9 mouse cellular contexts compared by ENCODE assay signal in genomic region chr11:8503735-8504134, GRCm38 (mm10).
DNase-seq lines count a peak whose midpoint lies in the region; ATAC-seq and TF ChIP-seq lines count a peak whose summit lies in the region.
"Had no signal": no experiment of that assay in that cellular context is flagged by ENCODE, and none has a peak within 500 bp of the region (broad histone marks: within the 10 kb centered on the region; RNA-seq: fewer than 3 reads in every experiment).

No protein-coding gene starts in this region.

- WGBS in intestine, embryonic 14.5 days, result 18% methylated on average over 11 of the region's 11 CpGs
- WGBS in liver, adult 2 months, result 22% methylated on average over 11 of the region's 11 CpGs
- 33% methylated on average over 11 of the region's 11 CpGs for WGBS in forebrain, embryonic 13.5 days

- ATAC-seq in intestine, embryonic 14.5 days (replicated peaks; ENCODE audit: low FRiP score, low TSS enrichment, low read depth), result peak; percentile 90
- ATAC-seq in inflammation-experienced regulatory T-cells, adult 6 months, result no peak
- ATAC-seq in forebrain, embryonic 13.5 days, result no peak
- ATAC-seq: Patski had no signal

- H3K9me3 ChIP-seq in intestine, embryonic 14.5 days (ENCODE audit: control insufficient read depth, low read length), result no peaks in the 10 kb centered on the region
- no peaks in the 10 kb centered on the region for H3K9me3 ChIP-seq in forebrain, embryonic 13.5 days (replicated peaks)

- no peaks in the 10 kb centered on the region for H3K27me3 ChIP-seq in intestine, embryonic 14.5 days (replicated peaks; ENCODE audit: control insufficient read depth, insufficient read depth, low read length)
- H3K27me3 ChIP-seq in liver, adult 2 months (ENCODE audit: control insufficient read depth, insufficient read depth, low read length), result no peaks in the 10 kb centered on the region
- no peaks in the 10 kb centered on the region for H3K27me3 ChIP-seq in forebrain, embryonic 13.5 days
- H3K27me3 ChIP-seq: Patski had no signal

- peaks cover 16% of the 10 kb centered on the region; the same call in 1 of the 2 replicates for H3K4me1 ChIP-seq in intestine, embryonic 14.5 days (replicated peaks; ENCODE audit: control insufficient read depth, insufficient read depth, low read length)
- peaks cover 14% of the 10 kb centered on the region for H3K4me1 ChIP-seq in liver, adult 2 months (ENCODE audit: control insufficient read depth, insufficient read depth, low read length)
- no peaks in the 10 kb centered on the region for H3K4me1 ChIP-seq in forebrain, embryonic 13.5 days

- H3K4me3 ChIP-seq in intestine, embryonic 14.5 days (ENCODE audit: low read depth, low read length), result peak overlapping the region; percentile 10
- peak overlapping the region; percentile 62 for H3K4me3 ChIP-seq in liver, adult 2 months (ENCODE audit: insufficient read depth, low read depth, low read length)
- no peak overlapping the region for H3K4me3 ChIP-seq in forebrain, embryonic 13.5 days

- TF ChIP-seq CTCF in liver, adult 2 months (IDR thresholded peaks at IDR 0.05; ENCODE audit: low read depth, low read length), result no peak

- peak; percentile 47; the same call in 1 of the 2 replicates for TF ChIP-seq POLR2A in liver, adult 2 months (IDR thresholded peaks at IDR 0.05; ENCODE audit: extremely low read depth, insufficient read depth, low read length)

- peaks cover 31% of the 10 kb centered on the region for H3K79me2 ChIP-seq in liver, adult 2 months (ENCODE audit: control insufficient read depth, insufficient read depth, low read length)

- DNase-seq in embryo, embryonic 9.5 days (ENCODE audit: extremely low spot score), result peak; percentile 42
- peak; percentile 70 for DNase-seq in intestine, embryonic 14.5 days (ENCODE audit: low spot score)
- DNase-seq in liver, adult 2 months (ENCODE audit: extremely low read depth, low read depth, low spot score), result peak; percentile 88
- peak; percentile 24 for DNase-seq in ovary, postnatal 14 days (ENCODE audit: low spot score)
- DNase-seq in layer of hippocampus, adult 18-20 months (ENCODE audit: low spot score in 2 of 2), result no peak
- DNase-seq: gastrocnemius, postnatal 10 days had no signal

- H3K27ac ChIP-seq in intestine, embryonic 14.5 days (ENCODE audit: low read depth), result peak overlapping the region; percentile 65
- peak overlapping the region; percentile 92 for H3K27ac ChIP-seq in liver, adult 2 months (replicated peaks; ENCODE audit: insufficient read depth, low read depth, low read length)
- H3K27ac ChIP-seq in forebrain, embryonic 13.5 days, result no peak overlapping the region

- peaks cover 40% of the 10 kb centered on the region for H3K36me3 ChIP-seq in intestine, embryonic 14.5 days (ENCODE audit: control insufficient read depth, insufficient read depth, low read length)
- H3K36me3 ChIP-seq in liver, adult 2 months (ENCODE audit: control insufficient read depth, insufficient read depth, low read length), result no peaks in the 10 kb centered on the region
- H3K36me3 ChIP-seq in forebrain, embryonic 13.5 days (ENCODE audit: poor library complexity, severe bottlenecking), result peaks cover 4% of the 10 kb centered on the region; the same call in 1 of the 2 replicates

- H3K9ac ChIP-seq in intestine, embryonic 14.5 days (ENCODE audit: low read length), result no peak overlapping the region
- H3K9ac ChIP-seq in liver, adult 2 months (ENCODE audit: low read depth, low read length), result peak overlapping the region; percentile 65
- no peak overlapping the region for H3K9ac ChIP-seq in forebrain, embryonic 13.5 days

- H3K4me2 ChIP-seq in intestine, embryonic 14.5 days (ENCODE audit: low read length), result peak overlapping the region; percentile 38
- H3K4me2 ChIP-seq in forebrain, embryonic 13.5 days, result no peak overlapping the region

Comparison
In these comparisons a context has a peak if more than half of its experiments do, and no peak if none do; other contexts are left out.
1. DNase-seq: peak in embryo, embryonic 9.5 days (single experiment), intestine, embryonic 14.5 days (single experiment), liver, adult 2 months (single experiment) and ovary, postnatal 14 days (single experiment); none in layer of hippocampus, adult 18-20 months (0 of 2).